ENCODE assay signal across 23 mouse cellular contexts in genomic region chr10:123001363-123001762, GRCm38 (mm10).
DNase-seq lines count a peak whose midpoint lies in the region; ATAC-seq and TF ChIP-seq lines count a peak whose summit lies in the region.
"Had no signal": no experiment of that assay in that cellular context is flagged by ENCODE, and none has a peak within 500 bp of the region (broad histone marks: within the 10 kb centered on the region; RNA-seq: fewer than 3 reads in every experiment).

No protein-coding gene starts in this region.

- no peak overlapping the region for H3K4me3 ChIP-seq in intestine, embryonic 14.5 days (ENCODE audit: low read depth, low read length)
- H3K4me3 ChIP-seq in intestine, postnatal 0 days (ENCODE audit: low read depth, low read length): no peak overlapping the region
- H3K4me3 ChIP-seq in midbrain, postnatal 0 days (ENCODE audit: low read depth, low read length): no peak overlapping the region
- H3K4me3 ChIP-seq: embryonic facial prominence, embryonic 13.5 days; embryonic facial prominence, embryonic 15.5 days; erythroblast, embryonic 14.5 days; forebrain, embryonic 10.5 days; forebrain, embryonic 12.5 days had no signal

- no peak overlapping the region for H3K9ac ChIP-seq in intestine, embryonic 14.5 days (ENCODE audit: low read length)
- no peak overlapping the region for H3K9ac ChIP-seq in intestine, postnatal 0 days (ENCODE audit: low read depth, low read length)
- no peak overlapping the region for H3K9ac ChIP-seq in midbrain, postnatal 0 days (replicated peaks; ENCODE audit: low read length, poor library complexity, severe bottlenecking)
- H3K9ac ChIP-seq: embryonic facial prominence, embryonic 13.5 days; embryonic facial prominence, embryonic 15.5 days; forebrain, embryonic 12.5 days had no signal

- no peak overlapping the region for H3K4me2 ChIP-seq in intestine, embryonic 14.5 days (ENCODE audit: low read length)
- H3K4me2 ChIP-seq in intestine, postnatal 0 days (replicated peaks; ENCODE audit: low read depth): no peak overlapping the region
- H3K4me2 ChIP-seq in midbrain, postnatal 0 days (ENCODE audit: low read depth, low read length, poor library complexity, severe bottlenecking): no peak overlapping the region
- H3K4me2 ChIP-seq: embryonic facial prominence, embryonic 13.5 days; embryonic facial prominence, embryonic 15.5 days; forebrain, embryonic 12.5 days had no signal

- H3K27me3 ChIP-seq in intestine, embryonic 14.5 days (replicated peaks; ENCODE audit: control insufficient read depth, insufficient read depth, low read length): no peaks in the 10 kb centered on the region
- H3K27me3 ChIP-seq in intestine, postnatal 0 days (replicated peaks; ENCODE audit: control insufficient read depth, insufficient read depth, low read length): no peaks in the 10 kb centered on the region
- no peaks in the 10 kb centered on the region for H3K27me3 ChIP-seq in midbrain, postnatal 0 days (ENCODE audit: insufficient read depth, low read length)
- H3K27me3 ChIP-seq: embryonic facial prominence, embryonic 13.5 days; embryonic facial prominence, embryonic 15.5 days; forebrain, embryonic 12.5 days had no signal

- TF ChIP-seq CTCF in intestine, postnatal 0 days (IDR thresholded peaks at IDR 0.05; ENCODE audit: low read depth): no peak
- TF ChIP-seq CTCF in midbrain, postnatal 0 days (IDR thresholded peaks at IDR 0.05): no peak

- no peaks in the 10 kb centered on the region for H3K9me3 ChIP-seq in intestine, embryonic 14.5 days (ENCODE audit: control insufficient read depth, low read length)
- H3K9me3 ChIP-seq in intestine, postnatal 0 days (ENCODE audit: control insufficient read depth): no peaks in the 10 kb centered on the region
- no peaks in the 10 kb centered on the region for H3K9me3 ChIP-seq in midbrain, postnatal 0 days (ENCODE audit: low read length)
- H3K9me3 ChIP-seq: embryonic facial prominence, embryonic 13.5 days; embryonic facial prominence, embryonic 15.5 days; forebrain, embryonic 10.5 days; forebrain, embryonic 12.5 days had no signal

- peaks cover 73% of the 10 kb centered on the region for H3K36me3 ChIP-seq in intestine, embryonic 14.5 days (ENCODE audit: control insufficient read depth, insufficient read depth, low read length)
- peaks cover 66% of the 10 kb centered on the region for H3K36me3 ChIP-seq in intestine, postnatal 0 days (ENCODE audit: control insufficient read depth, insufficient read depth)
- peaks cover 38% of the 10 kb centered on the region for H3K36me3 ChIP-seq in midbrain, postnatal 0 days (ENCODE audit: insufficient read depth, low read length)

- 86% methylated on average over 3 of the region's 3 CpGs for WGBS in intestine, embryonic 14.5 days
- WGBS in intestine, postnatal 0 days: 92% methylated on average over 3 of the region's 3 CpGs
- WGBS in midbrain, postnatal 0 days: 85% methylated on average over 3 of the region's 3 CpGs

- ATAC-seq in intestine, embryonic 14.5 days (replicated peaks; ENCODE audit: low FRiP score, low TSS enrichment, low read depth): no peak
- no peak for ATAC-seq in intestine, postnatal 0 days
- peak; percentile 45 for ATAC-seq in granulocyte monocyte progenitor cell, adult 5-6 weeks (replicated peaks; ENCODE audit: poor library complexity, severe bottlenecking)
- ATAC-seq in megakaryocyte progenitor cell, adult 5-6 weeks (replicated peaks; ENCODE audit: poor library complexity): peak; percentile 52
- no peak for ATAC-seq in midbrain, postnatal 0 days (ENCODE audit: low FRiP score)
- ATAC-seq: forebrain, embryonic 14.5 days; forebrain, embryonic 16.5 days had no signal

- 0 out of 2 replicates have a peak, but pooled peaks cover 3% of the 10 kb centered on the region for H3K4me1 ChIP-seq in intestine, embryonic 14.5 days (replicated peaks; ENCODE audit: control insufficient read depth, insufficient read depth, low read length)
- H3K4me1 ChIP-seq in intestine, postnatal 0 days (replicated peaks; ENCODE audit: control insufficient read depth, insufficient read depth, low read length): no peaks in the 10 kb centered on the region
- H3K4me1 ChIP-seq in midbrain, postnatal 0 days (ENCODE audit: insufficient read depth, low read length): no peaks in the 10 kb centered on the region
- H3K4me1 ChIP-seq: forebrain, embryonic 10.5 days; forebrain, embryonic 12.5 days had no signal

- no peak overlapping the region for H3K27ac ChIP-seq in intestine, embryonic 14.5 days (ENCODE audit: low read depth)
- no peak overlapping the region for H3K27ac ChIP-seq in intestine, postnatal 0 days (ENCODE audit: low read depth, low read length)
- H3K27ac ChIP-seq in midbrain, postnatal 0 days (ENCODE audit: low read depth, low read length): no peak overlapping the region
- H3K27ac ChIP-seq: embryonic facial prominence, embryonic 13.5 days; embryonic facial prominence, embryonic 15.5 days; forebrain, embryonic 10.5 days; forebrain, embryonic 12.5 days had no signal

- peak; percentile 16 for DNase-seq in intestine, embryonic 14.5 days (ENCODE audit: low spot score)
- DNase-seq in 416B (ENCODE audit: low read depth): peak; percentile 45
- DNase-seq in midbrain, postnatal 0 days (ENCODE audit: low spot score): no peak
- no peak for DNase-seq in adipocyte (ENCODE audit: low spot score)
- DNase-seq: adrenal gland, adult 8-10 months; adrenal gland, postnatal 14 days; adrenal gland, postnatal 36 days; cerebellum, adult 11-12 months; cerebellum, adult 2 months; cerebellum, adult 9-10 months; cerebellum, postnatal 10 days; cerebellum, postnatal 25 days; embryo, embryonic 11 days had no signal

Comparison
In these comparisons a context has a peak if more than half of its experiments do, and no peak if none do; other contexts are left out.
1. ATAC-seq: peak in granulocyte monocyte progenitor cell, adult 5-6 weeks (single experiment) and megakaryocyte progenitor cell, adult 5-6 weeks (single experiment); none in intestine, embryonic 14.5 days (single experiment), intestine, postnatal 0 days (single experiment) and midbrain, postnatal 0 days (single experiment).
2. DNase-seq: peak in intestine, embryonic 14.5 days (single experiment) and 416B (single experiment); none in midbrain, postnatal 0 days (single experiment) and adipocyte (single experiment).